Mouse (Mus musculus) spleen, postnatal 14 days (tissue): ENCODE results near the gene Crybg2.

Experiments used
- DNase-seq, 2 experiments: peaks; one replicate each; pipeline ENCODE4 v3.0.0; 2021 to 2022; ENCODE audit warnings: low spot score in 2 of 2

Gene Crybg2

DNA sequence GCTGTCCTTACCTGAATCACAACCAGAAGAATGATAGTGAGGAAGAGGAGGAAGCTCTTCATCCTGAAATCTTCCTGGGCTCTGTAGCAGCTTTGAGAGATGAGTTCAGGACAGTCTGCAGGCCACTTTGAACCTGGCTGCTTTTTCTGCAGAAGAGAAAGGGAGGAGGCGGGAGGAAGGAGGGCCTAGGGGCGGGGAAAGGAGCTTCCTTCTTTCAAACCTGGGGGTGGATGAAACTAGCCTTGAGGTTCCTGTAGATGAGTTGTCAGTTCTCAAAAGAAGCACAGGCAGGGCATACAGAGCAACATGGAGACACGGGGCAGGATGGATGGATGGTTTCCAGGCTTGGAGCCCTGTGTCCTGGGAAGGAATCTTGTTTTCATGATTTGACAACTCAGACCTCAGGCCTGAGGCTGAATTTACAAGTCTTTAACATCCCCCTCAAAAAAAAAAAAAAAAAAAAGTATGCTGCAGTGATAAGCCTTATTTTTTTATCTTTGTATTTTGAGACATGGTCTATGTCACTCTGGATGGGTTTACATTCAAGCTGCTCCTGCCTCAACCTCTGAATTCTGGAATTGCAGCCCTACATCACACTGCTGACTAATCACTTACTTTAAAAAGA is 34.4 kb downstream of the Crybg2 start, which contains the start of gene Cd52:
TSS of gene Cd52 (minus strand) at position 160 of the 625 bp plus-strand sequence.
- peak; percentile 55 to 65 for DNase-seq

DNA sequence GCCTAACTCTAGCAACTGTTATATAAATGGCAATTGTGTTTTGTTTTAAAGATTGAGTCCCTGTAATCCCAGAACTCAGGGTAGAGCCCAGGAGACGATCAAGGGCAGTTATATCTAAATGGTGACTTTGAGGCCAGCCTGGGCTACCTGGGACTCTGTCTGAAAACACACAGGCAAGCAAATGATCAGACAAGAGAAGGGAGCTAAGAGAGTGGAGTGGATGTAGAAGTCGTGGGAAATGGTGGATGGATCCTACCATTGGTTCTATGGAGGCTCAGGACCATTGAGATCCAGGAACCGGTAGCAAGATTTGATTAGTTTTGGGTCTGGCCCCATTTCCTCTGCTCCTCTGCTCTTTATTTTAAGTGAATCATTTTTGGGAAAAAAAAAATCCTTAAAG is 35.5 kb downstream of the Crybg2 start:
- DNase-seq, result no peak

DNA sequence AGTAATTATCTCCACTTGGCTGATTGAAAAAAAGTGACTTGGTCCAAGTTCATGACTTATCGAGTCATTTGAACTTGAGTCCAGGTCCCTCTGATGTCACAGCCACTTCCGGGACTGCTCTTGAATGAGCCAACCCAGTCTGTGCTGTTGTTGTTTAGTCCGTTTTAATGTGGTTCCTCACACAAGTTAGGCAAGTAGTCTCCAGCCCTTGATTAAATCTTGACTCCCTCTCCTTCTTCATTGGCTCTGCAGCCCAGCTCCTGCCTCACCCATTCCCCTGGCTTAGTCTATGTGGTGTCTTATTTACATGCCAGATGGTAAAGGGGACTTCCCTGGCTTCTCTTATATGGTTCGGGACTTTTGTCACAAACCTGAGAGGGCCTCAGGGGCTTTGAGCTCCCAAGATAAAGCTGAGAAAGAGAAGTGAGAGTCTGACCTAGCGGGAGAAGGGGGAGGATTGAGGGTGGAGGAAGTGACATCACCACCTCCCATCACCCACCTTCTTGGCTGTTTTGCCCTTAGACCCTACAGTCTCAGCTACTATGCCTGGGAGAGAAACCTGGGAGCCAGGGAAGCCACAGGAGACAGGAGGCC is 36.5 kb downstream of the Crybg2 start:
- DNase-seq, result no peak

DNA sequence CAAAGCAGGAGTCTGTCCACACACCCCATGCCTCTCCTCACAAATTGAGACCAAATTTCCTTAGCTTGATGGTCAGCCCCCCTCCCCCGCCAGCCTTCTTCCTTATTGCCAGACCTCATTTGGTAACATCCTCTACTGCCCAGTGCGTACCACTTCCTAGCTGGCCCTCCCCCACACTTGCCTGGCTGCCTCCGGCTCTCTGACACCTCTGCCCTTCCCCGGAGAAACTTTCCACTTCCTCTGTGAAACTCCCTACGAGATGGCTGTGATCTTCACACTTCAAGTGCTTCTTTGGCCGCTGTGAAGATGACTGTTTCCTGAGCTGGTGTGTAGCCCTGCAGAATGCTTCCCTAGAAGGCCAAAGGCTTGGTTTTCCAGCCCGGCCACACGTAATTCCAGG is 38.0 kb downstream of the Crybg2 start:
- DNase-seq, result peak; percentile 59 to 64

DNA sequence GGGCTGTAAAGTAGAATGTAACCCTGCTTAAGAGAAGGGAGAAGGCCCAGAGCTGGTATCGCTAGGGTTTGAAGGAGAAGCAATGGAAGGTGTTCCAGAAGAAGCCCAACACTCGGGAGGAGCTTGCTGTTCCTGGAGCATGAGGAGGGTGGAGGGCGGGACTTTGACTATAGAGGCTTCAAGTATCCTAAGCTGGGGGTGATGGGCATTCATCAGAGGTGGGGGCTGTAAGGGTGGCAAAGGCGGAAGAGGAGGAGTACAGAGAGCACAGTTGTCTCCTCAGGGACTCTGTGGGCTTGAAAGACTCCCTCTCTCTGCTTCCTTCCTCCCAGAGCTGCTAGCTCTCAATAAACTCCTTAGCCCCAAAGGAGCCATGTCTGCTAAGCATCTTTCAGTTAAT is 39.6 kb downstream of the Crybg2 start:
- no peak for DNase-seq

DNA sequence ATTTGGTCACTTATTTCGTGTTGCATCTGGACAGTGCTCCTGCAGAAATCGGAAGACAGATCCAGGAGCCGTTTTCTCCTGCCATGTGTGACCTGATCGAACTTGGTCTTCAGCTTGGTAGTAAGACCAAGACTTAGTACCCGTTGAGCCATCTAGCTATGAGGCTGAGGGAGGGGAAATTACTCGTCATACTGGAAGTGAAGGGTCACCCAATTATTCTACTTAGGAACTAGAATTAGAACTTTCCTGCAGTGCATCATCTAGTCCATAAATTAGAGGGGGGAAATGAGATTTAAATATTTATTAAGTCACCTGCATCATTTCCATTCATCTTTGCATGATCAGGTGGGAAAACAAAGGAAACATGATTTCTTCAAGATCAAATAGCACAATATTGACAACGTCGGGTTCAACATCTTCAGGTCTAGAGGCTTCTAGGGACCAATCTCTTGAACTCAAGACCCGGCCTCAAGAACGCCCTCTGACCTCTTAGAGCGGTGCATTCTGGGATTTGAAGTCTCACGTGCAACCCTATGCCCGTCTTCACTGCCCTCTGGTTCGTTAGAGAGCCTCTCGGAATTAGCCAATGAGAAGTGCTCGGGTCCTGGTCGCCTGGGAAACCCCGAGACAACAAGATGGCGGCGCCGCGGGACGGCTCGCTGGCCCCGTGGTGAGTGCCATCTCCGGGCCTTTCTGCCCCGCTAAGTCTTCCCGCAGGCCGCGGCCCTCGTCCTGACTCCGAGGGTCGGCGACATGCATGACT is 41.5 kb downstream of the Crybg2 start, which contains the start of gene Ubxn11:
TSS of gene Ubxn11 (plus strand) at position 592 of the 763 bp plus-strand sequence.
- DNase-seq, result peak; percentile 73 to 78

DNA sequence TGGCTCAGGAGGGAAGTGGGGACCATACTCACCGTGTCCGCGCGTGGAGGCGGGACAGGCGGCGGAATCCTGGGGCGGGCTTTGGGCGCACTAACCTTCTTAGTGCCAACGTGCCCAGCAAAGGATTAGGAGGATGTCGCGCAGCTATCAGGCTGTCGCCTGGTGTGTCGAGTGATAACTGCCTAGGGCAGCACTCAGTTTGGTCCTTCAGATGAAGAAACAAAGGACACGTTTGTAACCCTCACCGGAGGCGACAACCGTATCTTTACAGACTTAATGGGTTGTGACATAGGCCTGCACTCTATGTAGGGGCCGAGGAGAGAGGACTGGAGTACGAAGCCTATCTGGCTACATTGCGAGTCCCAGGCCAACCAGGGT is 42.1 kb downstream of the Crybg2 start:
- no peak for DNase-seq

DNA sequence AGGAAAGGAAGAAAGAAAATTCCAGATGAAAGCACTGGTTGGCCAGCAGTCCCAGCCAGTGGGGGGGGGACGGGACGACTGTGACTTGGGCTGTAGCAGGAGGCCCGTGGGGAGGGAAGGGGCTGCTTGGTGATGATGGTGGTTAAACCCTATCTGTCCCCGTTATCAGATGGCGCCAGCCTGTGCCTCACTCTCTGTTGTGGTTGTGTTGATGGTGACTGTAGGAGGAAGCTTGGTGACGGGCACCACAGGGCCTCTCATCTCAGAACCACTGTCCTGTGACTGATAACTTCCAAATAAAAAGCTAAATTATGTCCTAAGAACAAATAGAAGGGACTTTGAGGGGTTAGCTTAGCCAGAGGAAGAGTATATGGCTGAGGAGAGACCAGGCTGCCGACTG is 45.5 kb downstream of the Crybg2 start:
- DNase-seq, result no peak

DNA sequence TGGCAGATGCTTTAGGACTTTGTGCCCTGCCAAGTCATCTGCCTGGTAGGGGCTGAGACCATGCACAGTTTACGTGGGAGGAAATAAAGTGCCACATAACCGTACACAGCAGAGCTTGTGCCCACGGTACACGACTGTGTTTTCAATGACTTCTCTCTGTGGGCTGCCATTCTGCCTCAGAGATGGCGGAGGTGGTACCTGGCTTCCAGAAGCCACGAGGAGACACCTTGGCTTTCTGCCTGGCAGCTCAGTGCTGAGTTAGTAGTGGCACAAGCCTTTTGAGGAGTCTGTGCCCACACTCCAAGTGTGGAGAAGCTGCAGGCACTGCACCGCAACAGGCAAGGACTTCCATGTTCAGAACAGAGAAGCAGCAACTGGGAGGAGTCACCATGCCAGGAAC is 47.1 kb downstream of the Crybg2 start:
- DNase-seq, result no peak

DNA sequence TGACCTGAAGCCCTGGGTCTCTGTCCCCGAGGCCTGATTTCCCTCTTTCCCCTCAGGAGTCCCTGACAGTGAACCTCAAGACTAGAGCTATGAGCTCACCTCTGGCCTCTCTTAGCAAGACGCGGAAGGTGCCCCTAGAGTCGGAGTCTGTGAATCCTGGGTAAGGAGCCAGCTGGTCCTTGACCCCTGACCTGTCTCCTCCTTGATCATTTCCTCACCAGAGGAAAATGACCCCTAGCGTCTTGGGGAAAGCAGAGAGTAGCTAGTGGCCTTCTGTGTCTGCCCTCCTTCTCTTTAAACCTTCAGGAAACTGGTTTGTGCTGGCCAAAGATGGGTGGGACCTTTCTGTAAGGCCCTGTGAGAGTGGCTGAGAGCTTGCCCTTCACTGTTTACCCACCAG is 47.6 kb downstream of the Crybg2 start:
- no peak for DNase-seq

DNA sequence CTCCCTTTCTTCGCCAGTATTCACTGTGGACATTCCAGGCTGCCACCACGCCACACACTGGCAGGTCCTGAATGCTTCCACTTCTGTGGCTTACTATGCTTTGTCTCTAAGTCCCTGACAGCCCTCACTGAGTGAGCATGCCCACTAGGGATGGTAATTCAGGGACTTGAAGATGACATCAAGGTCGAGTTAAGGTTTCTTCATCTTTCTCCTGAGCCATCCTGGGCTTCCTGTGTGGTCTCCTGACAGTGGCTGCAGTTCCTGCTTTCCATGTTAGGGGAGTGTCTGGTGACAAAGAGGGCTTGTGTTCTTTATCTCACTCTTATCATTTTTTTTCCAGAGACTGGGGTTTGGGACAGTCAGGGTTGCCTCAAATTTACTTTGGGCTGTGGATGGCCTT is 50.0 kb downstream of the Crybg2 start:
- no peak for DNase-seq

DNA sequence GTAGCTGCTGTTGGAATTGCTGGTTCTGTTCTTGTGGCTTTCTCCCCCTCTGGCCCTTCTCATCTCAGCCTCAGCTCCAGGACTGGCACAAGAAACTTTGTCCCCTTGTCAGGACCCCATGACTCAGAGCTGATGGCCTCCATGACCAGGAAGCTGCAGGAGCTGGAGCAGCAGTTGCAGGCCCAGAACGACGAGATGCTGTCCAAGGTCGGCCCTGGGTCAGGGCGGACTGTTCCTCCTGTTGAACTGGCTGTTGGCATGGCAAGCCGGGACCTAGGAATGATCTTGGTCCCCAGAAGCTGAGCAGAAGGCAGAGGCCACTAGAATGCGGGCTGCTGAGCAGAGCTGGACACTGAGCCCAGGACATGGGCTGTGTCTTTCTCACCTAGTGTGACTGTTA is 51.8 kb downstream of the Crybg2 start:
- DNase-seq, result no peak

DNA sequence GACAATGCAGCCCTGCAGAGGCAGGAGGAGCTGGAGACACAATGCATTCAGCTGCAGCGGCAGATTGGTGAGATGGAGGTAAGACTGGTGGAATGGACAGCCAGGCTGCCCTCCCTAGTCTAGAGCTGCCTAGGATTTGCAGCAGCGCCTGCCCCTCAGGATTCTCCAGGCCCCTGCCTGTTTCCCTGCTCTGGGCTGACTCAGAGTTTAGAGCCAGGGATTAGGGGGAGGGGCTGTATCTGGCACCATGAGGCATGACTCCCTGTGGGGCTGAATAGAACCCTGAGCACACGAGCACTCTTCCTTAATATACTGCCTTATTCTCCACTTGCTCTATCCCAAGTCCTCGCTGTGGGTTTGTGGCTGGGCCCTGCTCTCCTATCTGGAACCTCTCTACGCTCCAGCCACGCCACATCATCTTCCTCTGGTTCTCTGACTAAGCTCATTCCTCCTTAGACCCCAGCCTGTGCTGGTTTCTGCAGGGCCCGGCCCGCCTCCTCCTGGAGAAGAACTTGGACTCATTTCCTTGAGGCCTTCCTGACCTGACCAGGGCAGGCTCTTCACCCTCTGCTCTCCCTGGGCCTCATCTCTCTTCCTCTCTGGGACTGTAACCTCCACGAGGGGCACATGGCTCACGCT is 52.9 kb downstream of the Crybg2 start:
- DNase-seq, result no peak

DNA sequence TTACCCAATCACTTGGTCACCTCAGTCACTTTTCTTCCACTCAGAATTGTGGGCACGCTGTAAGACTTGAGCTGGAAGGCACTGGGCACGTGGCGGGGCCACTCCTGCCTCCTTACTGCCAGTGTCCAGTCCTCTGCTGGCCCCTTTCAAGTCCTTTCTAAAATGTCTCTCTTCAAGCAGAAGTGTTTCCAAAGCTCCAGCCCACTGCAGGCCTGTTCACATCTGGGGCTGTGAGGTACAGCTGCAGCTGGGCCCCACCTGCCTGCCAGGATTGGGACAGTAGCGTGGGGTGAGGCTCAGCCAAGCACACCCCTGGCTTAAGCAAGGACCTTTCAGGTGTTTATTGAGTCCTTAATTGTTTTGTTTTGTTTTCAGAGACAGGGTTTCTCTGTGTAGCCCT is 53.4 kb downstream of the Crybg2 start:
- DNase-seq, result no peak

DNA sequence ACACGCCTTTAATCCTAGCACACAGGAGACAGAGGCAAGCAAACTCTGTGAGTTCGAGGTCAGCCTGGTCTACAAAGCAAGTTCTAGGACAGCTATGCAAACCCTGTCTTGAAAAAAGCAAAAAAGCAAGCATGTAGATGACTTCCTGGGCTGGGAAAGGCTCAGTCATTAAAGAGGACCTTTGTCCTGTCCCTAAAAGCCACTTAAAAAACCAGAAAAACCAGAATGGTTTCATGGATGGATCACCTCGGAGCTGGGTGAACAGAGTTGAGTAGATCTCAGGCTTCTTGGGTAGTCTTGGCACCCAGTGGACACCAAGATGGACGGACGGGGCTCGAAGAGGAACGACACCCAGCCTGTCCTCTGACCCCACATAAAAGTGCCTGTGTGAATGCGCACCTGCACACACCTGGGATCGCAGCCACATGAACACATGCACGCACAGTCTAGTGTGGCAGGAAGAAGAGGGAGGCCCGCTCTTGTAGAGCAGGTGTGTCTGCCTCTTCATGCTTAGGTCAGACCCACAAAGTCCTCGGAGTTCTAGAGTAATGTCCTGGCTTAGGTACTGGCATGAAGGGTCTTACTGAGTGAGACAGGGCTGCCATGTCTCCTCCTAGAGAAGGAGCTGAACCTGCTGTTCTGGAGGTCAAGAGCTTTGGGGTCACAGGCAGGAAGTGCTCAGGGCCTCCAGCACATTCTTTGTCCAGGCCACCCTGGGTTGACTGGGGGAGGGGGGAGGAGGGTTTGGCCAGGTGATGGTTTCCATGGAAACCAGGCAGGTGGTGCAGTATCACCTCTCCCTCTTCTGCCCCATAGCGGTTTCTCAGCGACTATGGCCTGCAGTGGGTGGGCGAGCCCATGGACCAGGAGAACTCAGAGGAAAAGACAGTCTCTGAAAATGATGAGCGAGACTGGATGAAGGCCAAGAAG is 54.9 kb downstream of the Crybg2 start:
- DNase-seq, result no peak

DNA sequence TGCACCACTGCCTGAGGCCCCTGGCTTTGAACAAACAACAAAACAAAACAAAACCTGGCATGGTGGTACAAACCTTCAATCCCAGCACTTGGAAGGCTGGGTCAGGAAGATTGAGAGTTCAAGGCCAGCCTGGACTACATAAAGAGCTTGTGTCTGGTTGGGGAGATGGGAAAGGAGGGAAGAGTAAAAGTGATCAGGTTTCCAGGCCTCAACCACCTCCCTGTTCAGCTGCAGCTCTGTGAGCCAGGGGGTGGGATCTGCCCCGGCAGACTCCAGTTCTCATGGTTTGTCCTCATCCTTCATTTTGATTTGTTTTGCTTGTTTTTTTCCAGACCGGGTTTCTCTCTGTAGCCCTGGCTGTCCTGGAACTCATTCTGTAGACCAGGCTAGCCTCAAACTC is 55.9 kb downstream of the Crybg2 start:
- DNase-seq, result no peak

DNA sequence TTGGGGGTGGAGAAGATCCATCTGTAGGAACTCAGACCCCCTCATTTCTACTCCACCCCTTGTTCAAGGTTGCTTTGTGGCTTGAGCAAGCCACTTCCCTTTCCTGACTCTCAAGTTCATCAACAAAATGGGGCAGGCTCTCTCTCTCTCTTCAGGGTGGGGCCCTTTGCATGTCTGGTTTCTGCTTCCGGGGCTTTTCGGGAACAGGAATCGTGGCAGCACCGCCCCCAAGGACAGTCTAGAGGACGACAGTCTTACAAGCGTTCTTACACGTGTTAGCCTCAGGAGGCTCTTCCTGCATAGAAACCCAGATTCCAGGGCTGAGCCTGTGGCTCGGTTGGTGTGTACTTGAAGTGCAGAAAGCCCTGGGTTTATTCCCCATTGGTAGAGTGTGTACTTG is 56.4 kb downstream of the Crybg2 start:
- DNase-seq, result no peak

DNA sequence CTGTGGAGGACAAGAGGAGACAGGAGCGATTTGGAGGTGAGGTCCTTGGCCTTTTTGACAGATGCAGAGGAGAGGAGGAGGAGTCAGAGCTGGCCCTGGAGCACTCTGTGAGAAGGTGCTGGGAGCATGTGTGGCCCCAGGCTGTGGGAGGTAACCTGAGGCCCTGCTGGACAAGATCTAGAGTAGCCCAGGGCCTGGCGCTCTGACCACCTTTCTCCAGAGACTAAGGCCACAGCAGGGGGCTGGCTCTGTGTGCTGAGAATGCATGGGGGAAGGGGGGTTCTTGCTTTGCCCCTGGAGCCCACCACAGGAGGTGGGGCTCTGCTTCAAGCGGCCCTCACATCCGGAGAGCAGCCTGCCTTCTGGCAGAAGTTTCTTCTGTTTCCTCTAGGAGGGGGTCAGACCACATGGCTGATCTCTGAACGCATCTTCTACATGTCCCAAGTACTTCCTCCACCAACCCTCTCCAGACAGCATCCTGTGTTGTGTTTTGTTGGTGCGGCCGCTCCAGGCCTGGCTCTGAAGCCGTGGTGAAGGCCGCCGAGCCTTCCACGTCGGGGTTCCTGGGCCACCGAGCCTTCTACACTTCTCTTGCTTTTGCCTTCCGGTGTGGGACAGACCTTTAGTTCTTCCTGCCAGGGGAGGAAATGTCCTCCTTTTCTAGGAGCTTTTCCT is 57.6 kb downstream of the Crybg2 start:
- no peak for DNase-seq

DNA sequence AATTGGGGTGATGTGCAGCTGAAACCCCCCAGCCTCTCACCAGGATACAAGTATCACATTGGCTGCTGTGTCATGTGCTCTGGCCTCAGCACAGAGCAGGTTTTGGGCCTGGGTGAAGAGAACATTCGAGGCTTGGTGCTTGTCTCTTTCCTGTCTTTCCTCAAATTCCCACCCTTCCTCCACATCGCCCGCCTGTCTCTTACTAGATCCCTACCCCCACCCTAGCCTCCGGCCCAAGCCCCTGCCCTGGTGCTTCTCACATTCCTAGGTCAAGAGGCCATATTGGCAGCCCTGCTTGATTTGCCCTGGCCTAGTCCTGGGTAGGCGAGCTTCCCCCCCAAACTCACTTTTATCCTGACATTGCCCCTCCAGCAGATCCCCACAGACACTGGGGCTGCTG is 58.4 kb downstream of the Crybg2 start:
- DNase-seq, result no peak

DNA sequence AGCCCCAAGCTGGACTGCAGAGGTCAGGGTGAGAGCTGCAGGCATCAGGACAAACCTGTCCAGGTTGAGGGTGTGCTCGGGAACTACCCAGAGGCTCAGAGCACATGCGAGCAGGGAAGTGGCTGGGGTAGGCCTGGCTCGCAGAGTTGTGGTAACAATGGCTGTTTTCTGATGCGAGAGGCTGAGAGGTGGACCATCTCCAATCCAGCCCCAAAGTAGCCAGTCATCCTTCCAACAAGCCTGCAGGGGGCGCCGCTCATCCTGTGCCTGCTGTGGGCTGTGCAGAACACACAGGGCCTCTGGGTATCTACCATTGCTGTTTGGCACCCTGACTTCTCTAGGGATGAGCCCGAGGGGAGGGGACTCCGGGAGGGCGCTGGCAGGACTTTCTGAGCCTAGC is 59.0 kb downstream of the Crybg2 start:
- DNase-seq, result no peak

DNA sequence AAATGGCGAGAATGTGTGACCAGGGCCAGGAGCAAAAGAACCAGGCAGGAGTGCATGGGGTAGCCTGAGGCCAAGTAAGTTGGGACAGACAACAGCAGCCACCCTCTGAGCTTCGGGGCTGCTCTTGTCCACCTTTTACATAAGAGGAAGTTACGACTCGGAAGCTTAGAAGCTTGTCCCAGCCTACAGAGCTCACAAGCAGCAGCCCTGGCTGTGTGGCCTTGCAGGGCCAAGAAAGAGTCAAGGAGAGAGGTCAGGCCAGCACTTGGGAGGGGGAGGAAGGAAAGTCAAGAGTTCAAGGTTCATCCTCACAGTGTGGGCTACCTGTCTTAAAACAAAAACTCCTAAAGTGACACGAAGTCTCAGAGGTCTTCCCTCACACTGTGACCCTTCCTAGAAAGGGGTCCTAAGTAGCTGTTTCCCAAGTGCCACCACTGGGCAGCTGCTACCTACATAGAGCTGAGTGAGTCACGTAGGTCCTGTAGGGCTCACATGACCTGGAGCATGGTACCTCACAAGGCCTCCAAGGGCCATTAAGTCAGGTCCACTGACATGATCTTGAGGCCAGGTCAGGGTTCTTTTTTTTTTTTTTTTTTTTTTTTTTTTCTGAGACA is 59.7 kb downstream of the Crybg2 start:
- no peak for DNase-seq
